Mouse (Mus musculus) MEL (cell line): ENCODE measurements around the gene Fam222b. TPM values are rescaled to one million over a fixed set of nuclear protein-coding genes. Genes with fewer than 3 reads are reported as not detected.
A peak's percentile ranks its signal among the peaks of the same experiment; 100 is the strongest.

ENCODE experiments used
- DNase-seq: peaks from one replicate; pipeline ENCODE4 v3.0.0; 2011; ENCODE audit warnings: low read depth, low spot score
- H3K27ac ChIP-seq: 2 replicates; pipeline ENCODE4 v1.5.1; 2012; ENCODE audit warnings: low read depth, mild to moderate bottlenecking, control low read depth, low read length, moderate library complexity; ENCODE audit not compliant: control insufficient read depth
- H3K27me3 ChIP-seq, 2 experiments: fragments of 150-350 bp in 1 of 2; sonication (generic) in 1 of 2; 2 replicates each; pipeline ENCODE4 v1.6.1; 2012; ENCODE audit warnings: low read length in 2 of 2, mild to moderate bottlenecking in 2 of 2, improper control_type of control experiment in 1 of 2, moderate library complexity in 1 of 2; ENCODE audit not compliant: insufficient read depth in 2 of 2, control insufficient read depth in 1 of 2
- H3K36me3 ChIP-seq, 2 experiments: 2 replicates each; pipeline ENCODE4 v1.6.1; 2012 to 2014; ENCODE audit warnings: low read length in 2 of 2, improper control_type of control experiment in 1 of 2, inconsistent platforms in 1 of 2, mild to moderate bottlenecking in 1 of 2; ENCODE audit not compliant: insufficient read depth in 2 of 2, control insufficient read depth in 1 of 2
- H3K4me1 ChIP-seq, 2 experiments: fragments of 150-350 bp in 1 of 2; sonication (generic) in 1 of 2; 2 replicates each; pipeline ENCODE4 v1.6.1; 2012; ENCODE audit warnings: low read length in 2 of 2, improper control_type of control experiment in 1 of 2, mild to moderate bottlenecking in 1 of 2; ENCODE audit not compliant: insufficient read depth in 2 of 2, control insufficient read depth in 1 of 2
- H3K4me3 ChIP-seq, 2 experiments: fragments of 150-350 bp in 1 of 2; sonication (generic) in 1 of 2; 2 replicates each; pipeline ENCODE4 v1.5.1; 2012; ENCODE audit warnings: low read depth in 2 of 2, low read length in 2 of 2, mild to moderate bottlenecking in 2 of 2, moderate library complexity in 2 of 2, control low read depth in 1 of 2, improper control_type of control experiment in 1 of 2; ENCODE audit not compliant: control insufficient read depth in 1 of 2, insufficient read depth in 1 of 2
- H3K79me2 ChIP-seq: 2 replicates; pipeline ENCODE4 v1.6.1; 2012; ENCODE audit warnings: mild to moderate bottlenecking, low read length, moderate library complexity; ENCODE audit not compliant: control insufficient read depth, poor library complexity, insufficient read depth
- H3K9ac ChIP-seq: 2 replicates; pipeline ENCODE4 v1.6.1; 2012; ENCODE audit warnings: low read depth, mild to moderate bottlenecking, control low read depth, low read length, moderate library complexity; ENCODE audit not compliant: control insufficient read depth, poor library complexity, severe bottlenecking
- H3K9me3 ChIP-seq: fragments of 150-350 bp; sonication (generic); replicated peaks from 2 replicates; pipeline ENCODE4 v1.6.1; 2012; ENCODE audit warnings: mild to moderate bottlenecking, low read length, improper control_type of control experiment, moderate library complexity; ENCODE audit not compliant: insufficient read depth
- BHLHE40 ChIP-seq: IDR thresholded peaks from 2 replicates; pipeline ENCODE4 v1.6.1; 2012; ENCODE audit warnings: low read depth, mild to moderate bottlenecking, inconsistent platforms, low read length, improper control_type of control experiment, borderline replicate concordance
- CHD1 ChIP-seq: IDR thresholded peaks from 2 replicates; pipeline ENCODE4 v1.6.1; 2012; ENCODE audit warnings: low read depth, mild to moderate bottlenecking, inconsistent platforms, low read length, improper control_type of control experiment
- EP300 ChIP-seq, 2 experiments: IDR thresholded peaks; 2 replicates each; pipeline ENCODE4 v1.6.1; 2011; ENCODE audit warnings: improper control_type of control experiment in 2 of 2, low read length in 2 of 2, low read depth in 1 of 2, mild to moderate bottlenecking in 1 of 2
- HCFC1 ChIP-seq: IDR thresholded peaks from 2 replicates; pipeline ENCODE4 v1.6.1; 2012; ENCODE audit warnings: low read depth, mild to moderate bottlenecking, inconsistent platforms, low read length, improper control_type of control experiment, moderate library complexity
- JUND ChIP-seq: IDR thresholded peaks from 2 replicates; pipeline ENCODE4 v1.6.1; 2011; ENCODE audit warnings: low read depth, mild to moderate bottlenecking, improper control_type of control experiment, low read length
- KAT2A ChIP-seq: conservative IDR thresholded peaks from 2 replicates; pipeline ENCODE4 v1.6.1; 2012; ENCODE audit warnings: low read depth, low read length, improper control_type of control experiment, inconsistent platforms
- MAFK ChIP-seq: IDR thresholded peaks from 2 replicates; pipeline ENCODE4 v1.6.1; 2011; ENCODE audit warnings: low read depth, mild to moderate bottlenecking, low read length, improper control_type of control experiment, borderline replicate concordance
- MAX ChIP-seq: IDR thresholded peaks from 2 replicates; pipeline ENCODE4 v1.6.1; 2011; ENCODE audit warnings: low read length, improper control_type of control experiment
- MEF2A ChIP-seq: IDR thresholded peaks from 2 replicates; pipeline ENCODE4 v1.6.1; 2014; ENCODE audit warnings: low read depth, mild to moderate bottlenecking, inconsistent platforms, low read length, improper control_type of control experiment; ENCODE audit not compliant: poor library complexity, insufficient replicate concordance, severe bottlenecking; ENCODE audit errors: extremely low read depth
- MXI1 ChIP-seq: IDR thresholded peaks from 2 replicates; pipeline ENCODE4 v1.6.1; 2011; ENCODE audit warnings: mild to moderate bottlenecking, low read depth, low read length, improper control_type of control experiment
- NRF1 ChIP-seq: IDR thresholded peaks from 2 replicates; pipeline ENCODE4 v1.6.1; 2014; ENCODE audit warnings: low read depth, mild to moderate bottlenecking, inconsistent platforms, low read length, improper control_type of control experiment, moderate library complexity; ENCODE audit not compliant: poor library complexity, insufficient read depth, severe bottlenecking
- POLR2A ChIP-seq, 2 experiments: IDR thresholded peaks; 2 replicates each; pipeline ENCODE4 v1.6.1; 2011 to 2012; ENCODE audit warnings: low read length in 2 of 2, mild to moderate bottlenecking in 2 of 2, control low read depth in 1 of 2, improper control_type of control experiment in 1 of 2, low read depth in 1 of 2, moderate library complexity in 1 of 2; ENCODE audit not compliant: control insufficient read depth in 1 of 2, insufficient read depth in 1 of 2, poor library complexity in 1 of 2
- POLR2AphosphoS2 ChIP-seq: IDR thresholded peaks from 2 replicates; pipeline ENCODE4 v1.6.1; 2011; ENCODE audit warnings: low read length, improper control_type of control experiment
- SIN3A ChIP-seq: IDR thresholded peaks from 2 replicates; pipeline ENCODE4 v1.6.1; 2012; ENCODE audit warnings: low read length, improper control_type of control experiment, inconsistent platforms
- TAL1 ChIP-seq: IDR thresholded peaks from 2 replicates; pipeline ENCODE4 v1.6.1; 2012; ENCODE audit warnings: mild to moderate bottlenecking, inconsistent platforms, low read length, moderate library complexity, mixed read lengths
- TBP ChIP-seq: IDR thresholded peaks from 2 replicates; pipeline ENCODE4 v1.8.0; 2011; ENCODE audit warnings: low read depth, low read length, improper control_type of control experiment
- TCF12 ChIP-seq: IDR thresholded peaks from 2 replicates; pipeline ENCODE4 v1.6.1; 2014; ENCODE audit warnings: low read depth, mild to moderate bottlenecking, inconsistent platforms, low read length, improper control_type of control experiment, moderate library complexity
- USF2 ChIP-seq, 2 experiments: IDR thresholded peaks; 2 replicates each; pipeline ENCODE4 v1.6.1; 2011 to 2012; ENCODE audit warnings: improper control_type of control experiment in 2 of 2, low read length in 2 of 2, borderline replicate concordance in 1 of 2, inconsistent platforms in 1 of 2, low read depth in 1 of 2, mild to moderate bottlenecking in 1 of 2; ENCODE audit not compliant: insufficient read depth in 1 of 2
- ZC3H11A ChIP-seq: IDR thresholded peaks from 2 replicates; pipeline ENCODE4 v1.6.1; 2012; ENCODE audit warnings: low read depth, mild to moderate bottlenecking, inconsistent platforms, low read length, improper control_type of control experiment
- ZMIZ1 ChIP-seq: IDR thresholded peaks from 2 replicates; pipeline ENCODE4 v1.6.1; 2012; ENCODE audit warnings: low read depth, mild to moderate bottlenecking, inconsistent platforms, low read length, improper control_type of control experiment, moderate library complexity
- ZNF384 ChIP-seq: IDR thresholded peaks from 2 replicates; pipeline ENCODE4 v1.6.1; 2012; ENCODE audit warnings: low read depth, mild to moderate bottlenecking, inconsistent platforms, low read length, improper control_type of control experiment
- polyA plus RNA-seq, 2 experiments: library from polyadenylated mRNA; stranded (reverse) in 1 of 2; unstranded in 1 of 2; fragments of >175 nt in 1 of 2; fragments of >200 nt in 1 of 2; gene quantifications; 2 replicates each; pipeline versions ENCODE4 v1.2.1 to v1.2.4; 2012; ENCODE audit warnings: low replicate concordance in 2 of 2, low read depth in 1 of 2; ENCODE audit not compliant: insufficient read length in 2 of 2, insufficient read depth in 1 of 2, missing spikeins in 1 of 2
- total RNA-seq: library from RNA; depleted of rRNA; stranded (reverse); fragments of 300-350 nt; gene quantifications from 2 replicates; pipeline ENCODE4 v1.2.3, GENCODE M21; 2012

Fam222b gene
- total and polyA plus RNA-seq, 3 experiments = 2.4 to 8.1 TPM; not detected in 1

DNA sequence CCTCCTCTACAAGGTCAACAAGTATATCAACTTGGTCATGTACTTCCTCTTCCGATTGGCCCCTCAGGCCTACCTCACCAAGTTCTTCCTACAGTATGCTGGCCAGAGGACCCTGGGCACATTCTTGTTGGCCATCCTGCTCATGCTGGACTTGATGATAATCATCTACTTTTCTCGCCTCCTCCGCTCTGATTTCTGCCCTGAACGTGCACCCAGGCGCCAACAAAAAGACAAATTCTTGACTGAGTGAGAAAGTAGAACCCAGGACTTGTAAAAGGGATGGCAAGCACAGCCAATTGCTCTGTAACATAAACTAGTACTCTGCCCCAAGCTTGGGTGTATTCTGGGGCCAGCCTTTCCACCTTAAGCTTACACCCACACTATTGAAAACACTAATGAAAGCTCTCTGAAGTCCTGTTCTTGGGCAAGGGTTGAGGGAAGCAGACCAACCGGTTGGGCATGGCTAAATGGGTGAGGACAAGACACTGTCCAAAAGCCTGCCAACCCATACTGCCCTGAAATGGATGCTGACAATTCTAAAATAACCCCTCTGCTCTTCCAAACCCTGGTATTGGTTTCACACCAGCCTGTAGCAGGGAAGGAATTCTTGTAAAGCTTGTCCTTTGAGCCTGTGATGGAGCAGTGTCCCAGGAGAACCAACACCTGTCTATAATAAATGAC is 85.8 kb downstream of the Fam222b start (continued):
- TF ChIP-seq CHD1 (no peak; the same call in 1 of the 2 replicates), TAL1 (no peak), MAFK (no peak), MAX (no peak), NRF1 (no peak), KAT2A (no peak), BHLHE40 (no peak), USF2 (IDR thresholded peaks at IDR 0.05; ENCODE audit: borderline replicate concordance in 1 of 2, insufficient read depth in 1 of 2, low read depth in 1 of 2, low read length in 2 of 2) (no peak), EP300 (IDR thresholded peaks at IDR 0.05; ENCODE audit: low read depth in 1 of 2, low read length in 2 of 2) (peak in 1 of 2 experiments; percentile 14; a peak in 1 of 4 replicates), TCF12 (no peak)

DNA sequence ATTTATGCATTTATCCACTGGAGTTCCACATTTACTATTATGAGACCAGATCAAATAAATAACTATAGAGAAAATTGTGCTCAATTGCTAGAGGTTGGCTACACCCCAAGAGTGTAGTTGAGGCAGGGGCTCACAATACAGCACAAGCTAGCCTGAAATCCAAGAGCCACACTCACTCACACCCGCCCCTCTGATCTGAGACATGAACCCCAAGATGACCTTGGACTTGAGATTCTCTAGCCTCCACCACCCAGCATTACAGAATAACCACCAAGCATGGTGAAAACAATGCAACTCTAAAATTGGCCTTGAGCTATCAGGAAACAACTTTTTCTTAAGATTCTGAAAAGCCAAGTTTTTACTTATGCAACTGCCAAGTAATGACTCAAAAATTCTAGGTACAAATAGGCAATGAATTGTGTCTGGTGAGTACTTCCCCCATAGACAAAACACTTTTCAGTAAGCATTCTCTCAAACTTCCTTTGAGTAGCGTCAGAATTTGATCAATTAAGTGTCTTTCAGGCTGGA is 87.4 kb downstream of the Fam222b start:
- Histone ChIP-seq H3K79me2 (peaks cover 32% of the 10 kb centered on the region), H3K36me3 (peaks cover 12 to 34% of the 10 kb centered on the region in 2 experiments), H3K9me3 (no peaks in the 10 kb centered on the region), H3K4me3 (peak overlapping the region; percentile 62 to 72), H3K9ac (peak overlapping the region; percentile 91), H3K27me3 (no peaks in the 10 kb centered on the region), H3K4me1 (peaks cover 4 to 16% of the 10 kb centered on the region in 2 experiments; a peak in 3 of 4 replicates), H3K27ac (peak overlapping the region; percentile 89)
- peak; percentile 52 for DNase-seq
- TF ChIP-seq KAT2A = no peak
- 0 out of 2 replicates have a peak, but pooled peaks have one; percentile 22 for TF ChIP-seq ZMIZ1
- TF ChIP-seq POLR2AphosphoS2 = no peak; the same call in 1 of the 2 replicates
- TF ChIP-seq SIN3A = peak; percentile 59; the same call in 1 of the 2 replicates
- TF ChIP-seq MXI1 = 0 out of 2 replicates have a peak, but pooled peaks have one; percentile 36
- no peak for TF ChIP-seq ZNF384
- no peak for TF ChIP-seq ZC3H11A
- no peak for TF ChIP-seq TBP
- peak in 1 of 2 experiments; percentile 13; a peak in 3 of 4 replicates for TF ChIP-seq POLR2A (IDR thresholded peaks at IDR 0.05; ENCODE audit: control insufficient read depth in 1 of 2, insufficient read depth in 1 of 2, low read depth in 1 of 2, low read length in 2 of 2, poor library complexity in 1 of 2)
- no peak for TF ChIP-seq MEF2A
- TF ChIP-seq JUND = no peak
- peak; percentile 38; the same call in 1 of the 2 replicates for TF ChIP-seq HCFC1
